Mouse (Mus musculus) CH12.LX (cell line): ENCODE data around the gene Slc7a7. TPM values are rescaled to one million over a fixed set of nuclear protein-coding genes. Genes with fewer than 3 reads are reported as not detected.
A peak's percentile ranks its signal among the peaks of the same experiment; 100 is the strongest.

Experiments used
- DNase-seq: peaks from one replicate; pipeline ENCODE4 v3.0.0-alpha.2; 2013; ENCODE audit errors: extremely low read depth
- H3K27ac ChIP-seq: 2 replicates; pipeline ENCODE4 v1.5.1; 2012; ENCODE audit warnings: low read depth, mild to moderate bottlenecking, control low read depth, moderate library complexity; ENCODE audit not compliant: insufficient read depth
- H3K27me3 ChIP-seq: replicated peaks from 2 replicates; pipeline ENCODE3; 2012; ENCODE audit warnings: inconsistent platforms
- H3K36me3 ChIP-seq, 2 experiments: replicated peaks in 1 of 2; 2 replicates each; pipeline versions ENCODE3 to v1.6.1; 2012; ENCODE audit warnings: inconsistent platforms in 1 of 2, low read length in 1 of 2, mild to moderate bottlenecking in 1 of 2, mixed read lengths in 1 of 2, moderate library complexity in 1 of 2; ENCODE audit not compliant: control insufficient read depth in 1 of 2, insufficient read depth in 1 of 2
- H3K4me1 ChIP-seq, 2 experiments: 2 replicates each; pipeline ENCODE4 v1.6.1; 2012; ENCODE audit warnings: inconsistent platforms in 1 of 2, moderate library complexity in 1 of 2; ENCODE audit not compliant: insufficient read depth in 2 of 2, control insufficient read depth in 1 of 2
- H3K4me2 ChIP-seq: 2 replicates; pipeline ENCODE4 v1.6.1; 2012; ENCODE audit warnings: low read depth, mild to moderate bottlenecking, control low read depth; ENCODE audit not compliant: poor library complexity, insufficient read depth, severe bottlenecking
- H3K4me3 ChIP-seq, 3 experiments: fragments of 150-350 bp in 1 of 3; sonication (generic) in 1 of 3; replicated peaks in 1 of 3; 2 replicates each; pipeline versions ENCODE3 to v1.5.1; 2011 to 2012; ENCODE audit warnings: low read depth in 2 of 3, low read length in 2 of 3, mild to moderate bottlenecking in 2 of 3, moderate library complexity in 2 of 3, control low read depth in 1 of 3, improper control_type of control experiment in 1 of 3, inconsistent platforms in 1 of 3, mixed read lengths in 1 of 3; ENCODE audit not compliant: poor library complexity in 1 of 3
- H3K79me2 ChIP-seq: replicated peaks from 2 replicates; pipeline ENCODE4 v1.6.1; 2012; ENCODE audit warnings: mild to moderate bottlenecking, moderate library complexity; ENCODE audit not compliant: control insufficient read depth, poor library complexity, insufficient read depth, severe bottlenecking; ENCODE audit errors: extremely low read depth
- H3K9ac ChIP-seq: 2 replicates; pipeline ENCODE4 v1.6.1; 2012; ENCODE audit warnings: low read depth, mild to moderate bottlenecking, control low read depth, moderate library complexity; ENCODE audit not compliant: insufficient read depth
- H3K9me3 ChIP-seq: replicated peaks from 2 replicates; pipeline ENCODE3; 2012; ENCODE audit warnings: low read length, inconsistent platforms, mixed read lengths
- BHLHE40 ChIP-seq: IDR thresholded peaks from 2 replicates; pipeline ENCODE4 v1.6.1; 2011; ENCODE audit warnings: mild to moderate bottlenecking, low read depth, low read length, improper control_type of control experiment
- CHD1 ChIP-seq: IDR thresholded peaks from 2 replicates; pipeline ENCODE4 v1.6.1; 2012; ENCODE audit warnings: low read depth, low read length, improper control_type of control experiment, inconsistent platforms
- CHD2 ChIP-seq: IDR thresholded peaks from 2 replicates; pipeline ENCODE4 v1.6.1; 2011; ENCODE audit warnings: low read length, improper control_type of control experiment
- CTCF ChIP-seq, 2 experiments: IDR thresholded peaks in 1 of 2; conservative IDR thresholded peaks in 1 of 2; 2 replicates each; pipeline ENCODE4 v1.5.1; 2011 to 2012; ENCODE audit warnings: low read depth in 2 of 2, low read length in 2 of 2, improper control_type of control experiment in 1 of 2, inconsistent platforms in 1 of 2, mild to moderate bottlenecking in 1 of 2, moderate library complexity in 1 of 2
- E2F4 ChIP-seq: IDR thresholded peaks from 2 replicates; pipeline ENCODE4 v1.6.1; 2011; ENCODE audit warnings: low read depth, low read length, improper control_type of control experiment; ENCODE audit not compliant: insufficient replicate concordance
- ELF1 ChIP-seq: IDR thresholded peaks from 2 replicates; pipeline ENCODE4 v1.6.1; 2014; ENCODE audit warnings: low read depth, mild to moderate bottlenecking, inconsistent platforms, low read length, improper control_type of control experiment
- EP300 ChIP-seq: IDR thresholded peaks from 2 replicates; pipeline ENCODE4 v1.6.1; 2011; ENCODE audit warnings: low read length, improper control_type of control experiment
- ETS1 ChIP-seq: conservative IDR thresholded peaks from 2 replicates; pipeline ENCODE4 v1.6.1; 2012; ENCODE audit warnings: low read depth, mild to moderate bottlenecking, inconsistent platforms, low read length, improper control_type of control experiment, moderate library complexity
- GABPA ChIP-seq: IDR thresholded peaks from 2 replicates; pipeline ENCODE4 v1.6.1; 2012; ENCODE audit warnings: low read depth, low read length, improper control_type of control experiment, inconsistent platforms; ENCODE audit not compliant: insufficient replicate concordance
- HCFC1 ChIP-seq: IDR thresholded peaks from 2 replicates; pipeline ENCODE4 v1.6.1; 2012; ENCODE audit warnings: low read depth, mild to moderate bottlenecking, inconsistent platforms, low read length, improper control_type of control experiment
- IRF4 ChIP-seq: IDR thresholded peaks from 2 replicates; pipeline ENCODE4 v1.6.1; 2014; ENCODE audit warnings: low read depth, mild to moderate bottlenecking, inconsistent platforms, low read length, improper control_type of control experiment
- JUN ChIP-seq: IDR thresholded peaks from 2 replicates; pipeline ENCODE4 v1.6.1; 2011; ENCODE audit warnings: low read depth, mild to moderate bottlenecking, low read length, improper control_type of control experiment, moderate library complexity; ENCODE audit not compliant: insufficient read depth
- JUND ChIP-seq: conservative IDR thresholded peaks from 2 replicates; pipeline ENCODE4 v1.6.1; 2011; ENCODE audit warnings: low read depth, low read length, improper control_type of control experiment
- KAT2A ChIP-seq: IDR thresholded peaks from 2 replicates; pipeline ENCODE4 v1.6.1; 2012; ENCODE audit warnings: low read length, improper control_type of control experiment, inconsistent platforms; ENCODE audit not compliant: insufficient replicate concordance
- MAFK ChIP-seq: IDR thresholded peaks from 2 replicates; pipeline ENCODE4 v1.6.1; 2011; ENCODE audit warnings: low read length, improper control_type of control experiment; ENCODE audit not compliant: insufficient replicate concordance
- MAX ChIP-seq: IDR thresholded peaks from 2 replicates; pipeline ENCODE4 v1.6.1; 2011; ENCODE audit warnings: low read length, improper control_type of control experiment
- MAZ ChIP-seq: IDR thresholded peaks from 2 replicates; pipeline ENCODE4 v1.6.1; 2012; ENCODE audit warnings: low read depth, mild to moderate bottlenecking, inconsistent platforms, low read length, improper control_type of control experiment, moderate library complexity
- MEF2A ChIP-seq: IDR thresholded peaks from 2 replicates; pipeline ENCODE4 v1.6.1; 2014; ENCODE audit warnings: low read depth, mild to moderate bottlenecking, inconsistent platforms, low read length, improper control_type of control experiment, borderline replicate concordance
- MXI1 ChIP-seq: IDR thresholded peaks from 2 replicates; pipeline ENCODE4 v1.6.1; 2011; ENCODE audit warnings: mild to moderate bottlenecking, low read depth, low read length, improper control_type of control experiment
- MYC ChIP-seq: IDR thresholded peaks from 2 replicates; pipeline ENCODE4 v1.6.1; 2011; ENCODE audit warnings: low read depth, mild to moderate bottlenecking, improper control_type of control experiment, low read length
- NELFE ChIP-seq: IDR thresholded peaks from 2 replicates; pipeline ENCODE4 v1.6.1; 2011; ENCODE audit warnings: low read depth, low read length, improper control_type of control experiment
- NRF1 ChIP-seq: IDR thresholded peaks from 2 replicates; pipeline ENCODE4 v1.6.1; 2014; ENCODE audit warnings: low read depth, mild to moderate bottlenecking, inconsistent platforms, low read length, improper control_type of control experiment, moderate library complexity
- PAX5 ChIP-seq: IDR thresholded peaks from 2 replicates; pipeline ENCODE4 v1.6.1; 2012; ENCODE audit warnings: low read length, inconsistent platforms, mixed read lengths
- POLR2A ChIP-seq: IDR thresholded peaks from 2 replicates; pipeline ENCODE4 v1.6.1; 2011; ENCODE audit warnings: low read depth, mild to moderate bottlenecking, improper control_type of control experiment, low read length
- POLR2AphosphoS2 ChIP-seq: IDR thresholded peaks from 2 replicates; pipeline ENCODE4 v1.6.1; 2011; ENCODE audit warnings: low read depth, low read length, improper control_type of control experiment
- RAD21 ChIP-seq: IDR thresholded peaks from 2 replicates; pipeline ENCODE4 v1.6.1; 2011; ENCODE audit warnings: low read depth, mild to moderate bottlenecking, low read length, improper control_type of control experiment, moderate library complexity
- RCOR1 ChIP-seq: conservative IDR thresholded peaks from 2 replicates; pipeline ENCODE4 v1.6.1; 2012; ENCODE audit warnings: low read depth, mild to moderate bottlenecking, inconsistent platforms, low read length, improper control_type of control experiment
- SIN3A ChIP-seq: IDR thresholded peaks from 2 replicates; pipeline ENCODE4 v1.6.1; 2012; ENCODE audit warnings: low read length, improper control_type of control experiment, inconsistent platforms
- SMC3 ChIP-seq: IDR thresholded peaks from 2 replicates; pipeline ENCODE4 v1.6.1; 2011; ENCODE audit warnings: low read depth, low read length, improper control_type of control experiment
- TBP ChIP-seq: conservative IDR thresholded peaks from 2 replicates; pipeline ENCODE4 v1.6.1; 2011; ENCODE audit warnings: low read depth, low read length, improper control_type of control experiment
- TCF12 ChIP-seq: IDR thresholded peaks from 2 replicates; pipeline ENCODE4 v1.6.1; 2014; ENCODE audit warnings: low read depth, mild to moderate bottlenecking, inconsistent platforms, low read length, improper control_type of control experiment
- UBTF ChIP-seq: IDR thresholded peaks from 2 replicates; pipeline ENCODE4 v1.6.1; 2012; ENCODE audit warnings: low read depth, mild to moderate bottlenecking, inconsistent platforms, low read length, improper control_type of control experiment, moderate library complexity
- USF2 ChIP-seq: conservative IDR thresholded peaks from 2 replicates; pipeline ENCODE4 v1.6.1; 2011; ENCODE audit warnings: low read depth, low read length, improper control_type of control experiment
- ZC3H11A ChIP-seq: IDR thresholded peaks from 2 replicates; pipeline ENCODE4 v1.6.1; 2012; ENCODE audit warnings: low read depth, mild to moderate bottlenecking, inconsistent platforms, low read length, improper control_type of control experiment
- ZKSCAN1 ChIP-seq: IDR thresholded peaks from 2 replicates; pipeline ENCODE4 v1.6.1; 2012; ENCODE audit warnings: low read depth, inconsistent platforms, low read length, improper control_type of control experiment, borderline replicate concordance
- ZMIZ1 ChIP-seq: IDR thresholded peaks from 2 replicates; pipeline ENCODE4 v1.6.1; 2012; ENCODE audit warnings: low read depth, mild to moderate bottlenecking, inconsistent platforms, low read length, improper control_type of control experiment
- ZNF384 ChIP-seq: IDR thresholded peaks from 2 replicates; pipeline ENCODE4 v1.6.1; 2012; ENCODE audit warnings: low read depth, low read length, improper control_type of control experiment, inconsistent platforms
- dilution Hi-C: fragments of 300-500 bp; cut with MboI; formaldehyde crosslinking; loops from 2 replicates; pipeline ENCODE4 v1.14.3; 2020; ENCODE audit warnings: low sequenced_read_pairs; ENCODE audit not compliant: extremely low pct_unique_long_range_greater_than_20kb, extremely low pct_ligation_motif_present
- in situ Hi-C: fragments of 300-500 bp; cut with MboI; formaldehyde crosslinking; loops from 3 replicates; pipeline ENCODE4 v1.14.3; 2019; ENCODE audit warnings: low sequenced_read_pairs, low pct_ligation_motif_present, low pct_unique_long_range_greater_than_20kb, mixed read lengths
- polyA plus RNA-seq: library from polyadenylated mRNA; unstranded; fragments of >175 nt; gene quantifications from 2 replicates; pipeline ENCODE4 v1.2.1, GENCODE M21; 2012; ENCODE audit warnings: low read depth; ENCODE audit not compliant: insufficient read length
- total RNA-seq, 2 experiments: library from RNA; depleted of rRNA; stranded (reverse); fragments of 300-350 nt in 1 of 2; fragments of >200 nt in 1 of 2; gene quantifications; 2 replicates each; pipeline ENCODE4 v1.2.3; 2012 to 2014

The Slc7a7 gene
- total and polyA plus RNA-seq, 3 experiments: 27.8 to 50.4 (median 45.4) TPM

DNA sequence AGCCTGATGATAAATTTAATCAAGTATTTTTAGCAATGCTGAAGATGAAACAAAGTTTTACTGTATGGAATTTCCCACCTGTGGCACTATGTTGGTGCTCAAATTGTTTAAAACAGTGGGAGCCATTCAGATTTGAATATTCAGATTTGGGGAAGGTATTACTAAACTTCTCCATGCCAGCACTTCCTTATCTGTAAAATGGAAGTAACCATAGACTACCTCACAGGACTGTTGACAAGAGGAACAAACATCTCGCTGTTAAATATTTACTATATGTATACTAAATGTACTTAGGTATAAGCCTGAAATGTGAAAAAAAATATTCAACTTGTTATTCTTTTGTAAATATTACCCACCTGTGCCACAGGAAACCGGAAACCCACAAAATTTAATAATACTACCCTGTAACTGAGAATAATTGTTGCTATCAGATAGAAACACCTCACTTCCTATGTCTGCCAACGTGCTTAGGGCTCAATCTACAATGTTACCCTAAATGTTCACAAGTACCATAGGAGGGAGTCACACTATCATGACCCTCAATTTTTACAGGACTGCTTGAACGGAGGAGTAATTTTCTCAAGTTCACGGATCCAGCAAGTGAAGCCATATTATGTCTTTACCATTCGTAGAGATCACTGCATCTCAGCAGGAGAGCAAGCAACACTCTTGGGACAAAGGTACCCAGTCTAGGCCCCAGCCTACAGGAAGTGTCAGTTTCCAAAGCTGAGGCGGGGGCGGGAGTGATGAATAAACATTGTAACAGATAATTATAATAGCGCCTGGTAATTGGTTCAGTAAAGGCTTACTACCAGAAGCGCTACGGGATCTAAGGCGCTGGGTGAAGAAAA is 45.8 kb upstream of the Slc7a7 start:
- H3K4me3 ChIP-seq: peak overlapping the region; percentile 68 to 96 (median 87)
- H3K36me3 ChIP-seq: peaks cover 18 to 28% of the 10 kb centered on the region in 2 experiments
- H3K9me3 ChIP-seq: no peaks in the 10 kb centered on the region
- no peaks in the 10 kb centered on the region for H3K27me3 ChIP-seq
- dilution Hi-C loops: no loop called here
- H3K9ac ChIP-seq: peak overlapping the region; percentile 74
- DNase-seq: peak; percentile 81
- in situ Hi-C loops: loop anchor here (10.0 kb wide), 1 partner anchor 51 kb away; the partner anchor contains the start of gene Prmt5
- peaks cover 4% of the 10 kb centered on the region; the same call in 1 of the 2 replicates for H3K79me2 ChIP-seq
- peak overlapping the region; percentile 98 for H3K4me2 ChIP-seq
- H3K4me1 ChIP-seq: peaks cover 4 to 31% of the 10 kb centered on the region in 2 experiments; a peak in 3 of 4 replicates
- peak overlapping the region; percentile 99 for H3K27ac ChIP-seq
- TF ChIP-seq ELF1 (peak; percentile 86), SIN3A (peak; percentile 85; the same call in 1 of the 2 replicates), CHD2 (peak; percentile 41; the same call in 1 of the 2 replicates), JUND (peak; percentile 88), MAFK (no peak), POLR2A (no peak; the same call in 1 of the 2 replicates), ZNF384 (no peak), NELFE (0 out of 2 replicates have a peak, but pooled peaks have one; percentile 38), HCFC1 (peak; percentile 24; the same call in 1 of the 2 replicates), RAD21 (no peak), MAX (peak; percentile 48; the same call in 1 of the 2 replicates), ZMIZ1 (0 out of 2 replicates have a peak, but pooled peaks have one; percentile 52), ZKSCAN1 (no peak), JUN (peak; percentile 71), ETS1 (peak; percentile 85), E2F4 (no peak), TCF12 (peak; percentile 68; the same call in 1 of the 2 replicates), MEF2A (peak; percentile 69), RCOR1 (0 out of 2 replicates have a peak, but pooled peaks have one; percentile 64), SMC3 (no peak), MXI1 (no peak; the same call in 1 of the 2 replicates), NRF1 (no peak), TBP (peak; percentile 67; the same call in 1 of the 2 replicates), PAX5 (no peak), POLR2AphosphoS2 (peak; percentile 51; the same call in 1 of the 2 replicates), CHD1 (peak; percentile 75), MAZ (peak; percentile 68), USF2 (no peak), CTCF (conservative IDR thresholded peaks at IDR 0.05 in 1 of 2, IDR thresholded peaks at IDR 0.05 in 1 of 2; ENCODE audit: low read depth in 2 of 2, low read length in 2 of 2) (no peak), BHLHE40 (peak; percentile 61), KAT2A (no peak), GABPA (no peak), ZC3H11A (no peak), EP300 (peak; percentile 88), IRF4 (peak; percentile 50; the same call in 1 of the 2 replicates), UBTF (no peak), MYC (0 out of 2 replicates have a peak, but pooled peaks have one; percentile 29)
